Mouse (Mus musculus): ENCODE results near the gene Vwa3a.
A peak's percentile ranks its signal among the peaks of the same experiment; 100 is the strongest.
"Not testable (repeated sequence)": the region's sequence is repeated elsewhere in the genome, so short reads cannot be mapped to it uniquely, and the experiment has no call there.

Vwa3a gene

DNA sequence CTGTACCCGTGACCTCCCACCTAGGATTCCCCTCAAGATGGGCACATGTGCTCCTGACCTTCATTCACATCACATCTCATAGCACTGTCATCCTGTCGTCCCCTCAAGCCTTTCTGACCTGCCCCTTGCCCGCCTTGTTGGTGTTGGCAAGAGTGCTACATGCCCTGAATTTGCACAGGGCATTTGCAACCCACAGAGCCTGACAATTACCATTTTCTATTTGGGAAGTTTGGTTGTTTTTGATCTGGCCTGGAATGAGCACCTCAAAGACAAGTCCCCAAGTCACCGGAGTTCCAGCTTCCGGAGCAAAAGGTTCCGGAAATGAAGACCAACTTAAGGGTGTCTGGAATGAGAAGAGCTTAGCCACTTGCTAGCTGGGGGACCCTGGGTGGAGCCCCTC lies at the start of gene Vwa3a:
Vwa3a (plus strand) TSS at position 301 of the 400 bp plus-strand sequence.
- DNase-seq (ENCODE audit: low spot score) = no peak

- DNase-seq (ENCODE audit: low spot score) = no peak
These were observed 48.5 kb upstream of the Vwa3a start for GRCm38 (mm10) chr7:120690634-120691033.

DNA sequence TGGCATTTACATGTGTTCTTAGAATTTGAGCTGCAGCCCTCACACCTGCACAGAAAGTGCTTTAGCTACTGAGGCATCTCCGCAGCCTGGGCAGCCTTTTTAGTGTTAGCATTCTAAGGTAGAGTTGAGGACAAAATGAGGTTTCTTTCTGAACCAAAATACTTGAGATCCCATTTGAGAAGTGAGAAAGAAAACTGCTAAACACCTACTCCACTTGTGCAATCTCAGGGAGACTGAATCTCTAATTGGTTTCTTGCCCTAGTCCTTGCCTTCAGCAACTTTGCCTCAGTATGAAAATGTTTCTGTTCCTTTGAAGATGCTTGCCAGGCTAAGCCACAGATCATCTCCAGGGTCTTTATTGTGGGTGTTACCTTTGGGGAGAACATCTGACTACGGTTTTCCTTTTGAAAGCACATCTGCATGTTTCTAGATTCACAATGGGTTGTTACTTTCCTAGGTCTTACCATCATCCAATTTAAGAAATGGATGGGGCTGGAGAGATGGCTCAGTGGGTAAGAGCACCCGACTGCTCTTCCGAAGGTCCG lies 45.2 kb upstream of the Vwa3a start:
- no peak for DNase-seq (ENCODE audit: low spot score)

- no peak for DNase-seq (ENCODE audit: low spot score)
These were observed 43.9 kb upstream of the Vwa3a start for GRCm38 (mm10) chr7:120695196-120695595.

- DNase-seq (ENCODE audit: low spot score) = no peak
These were observed 43.5 kb upstream of the Vwa3a start for GRCm38 (mm10) chr7:120695641-120696040.

- DNase-seq (ENCODE audit: low spot score) = no peak
These were observed 42.8 kb upstream of the Vwa3a start for GRCm38 (mm10) chr7:120696331-120696730.

GRCm38 (mm10) chr7:120699586-120699985 lies 39.5 kb upstream of the Vwa3a start:
- DNase-seq (ENCODE audit: low spot score) = no peak

DNA sequence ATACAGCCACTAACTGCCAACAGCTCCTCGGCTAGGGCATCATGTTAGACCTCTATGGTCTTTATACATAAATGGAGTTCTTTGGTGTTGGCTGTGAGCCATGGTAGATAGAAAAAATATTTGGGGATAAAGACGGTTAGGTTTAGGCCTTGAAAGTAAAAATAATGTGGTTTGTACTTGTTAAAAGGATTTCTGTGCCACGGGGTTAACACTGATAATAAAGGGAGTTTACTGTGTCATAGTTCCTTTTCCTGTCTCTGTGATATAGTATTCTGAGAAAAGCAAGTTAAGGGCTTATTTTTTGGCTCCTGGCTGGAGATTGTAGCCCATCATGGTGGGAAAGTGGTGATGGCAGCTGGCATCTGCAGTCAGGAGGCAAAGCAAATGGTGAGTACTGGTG lies 35.2 kb upstream of the Vwa3a start:
- DNase-seq (ENCODE audit: low spot score) = no peak

DNA sequence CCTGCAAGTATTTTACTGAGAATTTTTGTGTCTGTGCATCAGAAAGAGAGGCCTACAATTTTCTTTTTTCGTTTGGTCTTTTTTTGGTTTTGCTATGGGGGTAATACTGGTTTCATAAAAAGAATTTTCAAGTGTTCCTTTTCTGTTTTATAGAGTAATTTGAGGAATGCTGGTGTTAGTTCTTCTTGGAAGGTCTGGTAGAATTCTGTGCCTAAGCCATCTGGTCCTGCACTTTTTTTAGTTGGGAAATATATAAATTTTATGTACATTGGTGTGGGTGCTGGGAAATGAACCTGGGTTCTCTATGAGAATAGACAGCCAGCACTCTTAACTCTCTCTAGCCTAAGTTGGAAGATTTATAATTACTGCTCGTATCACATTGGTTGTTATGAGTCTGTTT lies 27.0 kb upstream of the Vwa3a start:
- DNase-seq (ENCODE audit: low spot score) = no peak

DNA sequence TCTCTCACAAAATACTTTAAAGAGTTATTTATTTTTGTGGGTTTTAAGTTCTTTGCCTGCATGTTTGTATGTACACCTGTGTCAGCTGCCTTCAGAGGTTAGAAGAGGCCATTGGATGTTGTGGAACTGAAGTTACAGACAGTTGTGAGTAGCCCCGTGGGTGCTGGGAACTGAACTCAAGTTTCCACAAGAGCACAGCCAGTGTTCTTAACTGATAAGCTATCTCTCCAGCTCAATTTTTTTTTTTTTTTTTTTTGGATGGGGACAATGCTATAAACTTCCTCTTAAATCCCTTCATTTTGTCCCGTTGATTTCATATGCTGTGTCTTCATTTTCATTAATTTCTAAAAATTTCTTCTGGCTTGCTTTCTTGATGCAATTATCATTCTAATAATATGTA lies 25.9 kb upstream of the Vwa3a start:
- DNase-seq (ENCODE audit: low spot score) = no peak

- DNase-seq (ENCODE audit: low spot score) = not testable (repeated sequence)
These were observed 25.2 kb upstream of the Vwa3a start for GRCm38 (mm10) chr7:120713951-120714350.

- DNase-seq (ENCODE audit: low spot score) = no peak
These were observed 21.9 kb upstream of the Vwa3a start for GRCm38 (mm10) chr7:120717261-120717660.

- no peak for DNase-seq (ENCODE audit: low spot score)
These were observed 18.1 kb upstream of the Vwa3a start for GRCm38 (mm10) chr7:120721051-120721450.

DNA sequence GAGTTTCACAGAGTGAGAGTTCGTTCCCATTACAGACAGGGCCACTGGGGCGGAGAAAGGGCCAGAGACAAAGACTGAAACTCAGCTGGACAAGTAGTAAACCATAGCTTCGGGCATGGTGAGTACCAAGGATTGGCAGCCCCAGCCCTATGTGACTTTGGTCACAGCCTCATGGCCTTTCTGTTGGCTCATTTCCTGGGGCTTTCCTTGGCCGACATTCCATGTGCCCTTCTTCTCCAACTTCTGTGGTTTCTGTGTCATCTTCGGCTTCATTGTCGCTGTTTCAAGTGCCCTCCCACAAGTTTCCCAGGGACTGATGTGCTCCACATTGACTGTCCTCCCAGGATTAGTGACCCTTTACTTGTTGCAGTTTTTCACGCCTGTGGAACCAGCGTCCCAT lies 17.7 kb upstream of the Vwa3a start:
- no peak for DNase-seq (ENCODE audit: low spot score)

DNA sequence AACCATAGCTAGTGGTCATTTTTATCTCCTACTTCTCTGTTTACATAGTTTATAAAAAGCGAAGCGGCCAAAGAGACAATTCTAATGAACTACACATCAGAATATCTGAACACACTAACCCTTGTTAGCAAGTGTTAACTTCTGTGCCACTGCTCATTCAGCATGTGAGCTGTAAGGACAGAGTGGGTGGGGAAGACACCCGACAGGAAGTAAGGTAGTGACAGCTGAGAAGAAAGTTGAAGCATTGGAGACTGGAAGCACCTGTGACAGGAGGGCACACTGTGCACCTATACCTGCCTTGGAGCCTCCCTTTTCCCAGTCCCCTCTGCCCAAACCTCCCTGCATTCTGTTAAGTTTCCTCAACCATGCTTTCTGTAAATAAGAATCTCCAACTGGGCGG lies 17.1 kb upstream of the Vwa3a start:
- no peak for DNase-seq (ENCODE audit: low spot score)

DNA sequence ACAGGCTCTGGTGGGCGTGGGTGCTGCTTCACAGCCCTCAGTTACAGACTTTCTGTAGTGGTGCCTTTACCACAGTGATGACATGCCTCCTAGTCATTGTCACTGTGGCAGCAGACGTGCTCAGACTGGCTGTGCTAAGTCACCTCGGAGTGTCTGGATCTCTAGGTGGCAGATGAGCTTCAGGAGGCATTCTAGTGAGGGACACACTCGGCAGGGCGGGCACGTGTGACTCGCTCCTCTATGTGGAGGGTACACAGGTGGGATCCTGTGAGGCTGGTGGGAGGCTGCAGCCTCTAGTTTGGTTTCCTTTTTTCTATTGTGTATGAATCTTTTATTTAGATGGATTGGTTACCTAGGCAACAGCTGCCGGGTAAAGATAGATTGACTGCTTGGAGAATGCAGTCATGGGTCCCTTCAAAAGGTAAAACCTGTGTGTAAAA lies 16.3 kb upstream of the Vwa3a start:
- no peak for DNase-seq (ENCODE audit: low spot score)

GRCm38 (mm10) chr7:120727581-120727980 lies 11.5 kb upstream of the Vwa3a start:
- DNase-seq (ENCODE audit: low spot score) = peak; percentile 51

- no peak for DNase-seq (ENCODE audit: low spot score)
These were observed 9.5 kb upstream of the Vwa3a start for GRCm38 (mm10) chr7:120729635-120730034.

- DNase-seq (ENCODE audit: low spot score) = no peak
These were observed 6.2 kb upstream of the Vwa3a start for GRCm38 (mm10) chr7:120732906-120733305.

DNA sequence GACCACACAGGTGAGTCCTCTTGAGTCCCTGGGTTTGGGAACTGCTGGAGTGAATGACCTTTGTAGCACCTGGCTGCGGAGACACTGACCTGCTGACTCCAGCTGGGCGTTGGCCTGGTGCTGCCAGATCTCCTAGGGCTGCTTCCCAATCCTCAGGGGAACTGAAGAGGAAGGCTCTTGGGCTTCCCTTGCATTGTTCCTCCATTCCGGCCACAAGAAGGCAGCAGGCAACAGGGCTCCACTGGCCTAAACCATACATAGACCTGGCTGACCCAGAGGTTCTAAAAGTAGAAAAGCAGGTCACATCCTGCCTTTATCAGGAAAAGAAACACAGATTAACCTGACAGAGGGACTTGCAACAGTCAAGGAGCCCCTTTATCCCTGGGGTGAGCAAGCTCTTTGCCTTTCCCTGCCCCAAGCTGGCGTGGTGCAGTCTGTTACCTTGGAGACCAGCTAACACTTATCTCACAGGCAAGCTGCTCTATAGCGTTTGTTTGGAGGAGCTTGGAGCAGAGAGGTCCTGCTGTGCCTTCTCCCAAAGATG lies 512 bp downstream of the Vwa3a start:
- no peak for DNase-seq (ENCODE audit: low spot score)

DNA sequence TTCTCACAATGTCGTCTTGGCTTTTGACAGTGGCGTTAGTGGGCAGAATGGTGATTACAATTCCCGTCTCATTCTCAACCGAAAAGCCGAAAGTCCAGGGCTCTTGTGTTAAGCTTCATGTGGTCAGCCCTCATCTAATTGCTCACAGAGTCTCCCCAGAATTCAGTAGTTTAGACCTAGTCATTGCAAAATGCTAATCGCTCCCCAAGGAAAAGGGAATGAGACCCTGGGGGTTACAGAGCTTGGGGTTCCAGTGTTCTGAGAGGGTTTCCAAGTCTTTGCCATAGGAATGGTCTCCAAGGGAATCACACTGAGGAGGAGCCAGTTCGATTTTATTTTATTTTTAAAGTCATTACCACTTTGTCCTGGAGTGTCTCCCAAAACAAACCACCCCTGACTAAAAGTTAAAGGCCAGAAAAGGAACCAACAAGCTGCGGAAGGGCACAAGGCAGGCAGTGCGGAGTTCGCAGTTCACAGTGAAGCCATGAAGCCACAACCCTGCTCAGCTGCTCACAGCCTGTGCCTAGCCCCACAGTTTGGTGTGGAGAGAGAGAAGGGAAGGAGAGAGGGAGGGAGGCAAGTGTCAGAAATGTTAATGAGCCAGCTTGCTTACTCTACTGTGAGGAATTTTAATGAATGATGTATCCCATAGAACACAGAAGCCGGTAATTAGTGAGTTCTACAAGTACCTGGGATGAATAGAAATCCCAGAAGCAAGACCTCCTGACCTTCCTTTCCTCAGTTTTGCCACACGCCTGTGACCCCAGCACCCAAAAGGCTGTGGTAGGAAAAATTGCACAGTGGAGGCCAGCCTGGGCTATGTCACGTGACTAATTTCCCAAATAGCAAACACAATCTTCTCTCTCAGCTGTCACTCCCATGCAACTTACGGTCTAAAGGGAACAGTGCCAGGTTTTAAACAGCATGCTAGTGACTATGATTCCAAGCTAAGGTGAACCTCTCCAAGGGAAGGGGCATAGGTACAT lies 4.5 kb downstream of the Vwa3a start:
- no peak for DNase-seq (ENCODE audit: low spot score)

- DNase-seq (ENCODE audit: low spot score) = no peak
These were observed 5.5 kb downstream of the Vwa3a start for GRCm38 (mm10) chr7:120744606-120745005.

GRCm38 (mm10) chr7:120746029-120746428 lies 6.9 kb downstream of the Vwa3a start:
- DNase-seq (ENCODE audit: low spot score) = no peak
